Mouse (Mus musculus): Measurements from ENCODE around the gene Pebp1. TPM values are rescaled to one million over a fixed set of nuclear protein-coding genes. Genes with fewer than 3 reads are reported as not detected.

Pebp1 gene
- total RNA-seq, 2 experiments from 2014 or later: 763 to 803 TPM

DNA sequence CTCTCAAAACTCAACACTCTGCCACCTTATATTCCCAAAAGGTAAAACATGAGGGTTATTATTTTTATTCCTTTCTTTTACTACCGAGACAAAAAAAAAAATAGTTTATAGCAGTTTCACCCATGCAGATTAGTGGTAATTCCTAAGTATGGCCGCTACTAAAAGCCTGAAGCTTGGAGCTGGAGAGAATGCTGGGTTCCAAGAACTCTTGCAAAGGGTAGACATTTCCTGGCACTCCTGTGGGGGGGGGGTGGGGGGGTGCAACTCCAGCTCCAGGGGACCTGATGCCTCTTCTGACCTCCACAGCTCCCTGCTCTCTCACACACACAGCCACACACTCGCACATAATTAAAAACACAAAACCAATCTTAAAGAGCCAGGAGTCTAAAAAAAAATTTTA, 1.1 kb downstream of the Pebp1 start:
- no peak for DNase-seq

DNA sequence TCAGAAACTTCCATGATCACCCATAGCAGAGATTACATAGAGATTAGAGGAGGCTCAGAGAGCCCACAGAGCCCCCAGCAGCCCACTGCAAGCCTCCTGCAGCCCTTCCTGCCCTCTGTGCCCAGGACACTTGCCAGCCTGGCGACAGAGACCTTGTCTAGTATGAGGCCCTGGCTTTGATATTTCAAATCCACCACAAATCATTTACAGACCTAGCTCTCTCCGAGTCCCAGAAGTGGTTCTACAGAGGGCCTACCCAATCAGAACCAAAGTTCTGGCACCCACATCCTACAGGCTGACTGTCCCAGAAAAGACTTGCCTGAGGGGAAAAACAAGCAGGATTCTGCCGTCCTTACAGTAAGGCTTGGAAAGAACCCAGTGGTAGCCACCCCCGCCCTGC, 2.2 kb downstream of the Pebp1 start:
- DNase-seq: peak; percentile 35

DNA sequence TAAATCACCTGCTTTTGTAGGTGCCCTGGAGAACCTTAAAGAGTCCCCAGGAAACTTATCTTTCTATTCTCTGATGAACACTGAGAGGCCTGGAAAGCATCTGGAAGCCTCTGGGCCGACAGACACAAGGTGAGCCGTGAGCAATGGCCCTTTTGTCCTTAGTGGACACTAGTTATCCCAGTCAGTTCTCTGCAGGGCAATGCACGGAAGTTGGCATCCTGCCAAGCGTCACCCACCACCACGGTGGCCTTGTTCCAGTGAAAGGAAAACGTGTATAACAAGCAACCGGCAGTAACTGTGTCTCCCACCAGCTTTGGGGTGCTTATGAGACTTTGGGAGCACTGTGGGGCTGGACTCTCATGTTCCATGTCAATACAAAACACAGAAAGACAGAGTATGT, 2.7 kb downstream of the Pebp1 start:
- DNase-seq: peak; percentile 45

DNA sequence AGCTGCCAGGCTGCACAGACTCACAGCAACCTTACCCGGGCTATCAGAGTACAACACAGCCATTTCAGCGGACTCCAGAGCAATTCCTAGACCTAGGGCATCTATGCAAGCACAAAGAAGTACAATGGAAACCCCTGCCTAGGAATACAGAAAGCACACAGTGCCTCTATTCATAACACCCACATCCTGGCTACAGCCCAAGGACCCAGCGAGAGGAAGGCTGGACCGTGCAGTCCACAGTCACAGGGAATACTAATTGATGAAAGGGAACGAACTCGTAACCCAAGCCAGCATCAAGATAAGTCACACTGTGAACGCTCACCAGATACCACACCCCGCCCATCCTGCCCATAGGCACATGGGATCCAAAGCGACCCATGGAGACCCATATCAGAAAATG, 3.4 kb downstream of the Pebp1 start:
- DNase-seq: peak; percentile 41

DNA sequence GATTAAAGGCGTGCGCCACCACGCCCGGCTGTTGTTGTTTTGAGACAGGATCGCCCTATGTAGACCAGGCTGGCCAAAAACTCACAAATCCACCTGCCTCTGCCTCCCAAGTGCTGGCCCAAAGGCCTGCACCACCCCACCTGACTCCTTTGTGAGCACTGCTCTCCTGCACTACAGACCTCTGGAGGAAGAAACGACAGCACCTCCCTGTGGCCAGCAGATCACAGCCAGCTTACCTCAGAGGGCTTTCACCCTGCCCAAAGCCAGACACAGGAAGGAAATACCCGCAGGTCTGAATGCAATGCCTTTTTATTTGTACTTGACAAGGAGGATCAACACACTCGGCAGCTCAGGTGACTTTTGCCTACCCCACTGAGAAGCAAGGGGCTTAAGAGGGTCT, 5.1 kb downstream of the Pebp1 start:
- DNase-seq: no peak

DNA sequence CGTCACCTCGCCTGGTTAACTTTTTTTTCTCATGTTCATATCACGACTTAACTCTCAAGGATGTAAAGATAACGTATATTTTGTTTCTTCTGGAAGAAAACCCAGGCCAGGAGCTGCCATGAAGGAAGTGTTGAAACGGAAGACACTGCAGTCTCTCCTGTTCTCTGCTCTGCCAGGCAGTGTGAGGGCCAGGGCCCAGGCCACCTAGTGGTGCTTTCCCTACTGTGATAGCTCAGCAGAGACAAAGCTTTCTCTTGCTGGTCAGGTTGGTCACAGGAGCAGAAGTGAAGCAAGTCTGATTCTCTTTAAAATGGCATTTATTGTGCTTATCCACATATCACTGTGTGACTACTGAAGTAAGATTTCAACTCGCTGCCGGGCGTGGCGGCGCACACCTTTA, 5.9 kb downstream of the Pebp1 start:
- no peak for DNase-seq

DNA sequence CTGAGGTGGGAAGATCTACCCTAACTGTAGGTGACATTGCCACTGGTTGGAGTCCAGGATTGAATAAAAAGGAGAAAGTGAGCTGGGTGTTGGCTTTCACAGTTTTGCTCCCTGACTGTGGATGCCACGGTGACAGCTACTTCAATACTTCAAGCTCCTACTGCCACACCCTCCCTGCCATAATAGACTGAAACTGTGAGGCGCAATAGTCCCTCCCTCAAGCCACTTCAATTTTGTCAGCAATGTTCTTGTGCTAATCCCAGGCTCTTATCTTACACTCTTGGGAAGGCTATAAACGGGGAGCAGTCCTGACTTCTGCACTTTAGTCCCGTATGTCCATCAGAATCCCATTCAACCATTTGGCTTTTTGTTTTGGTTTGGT, 7.8 kb downstream of the Pebp1 start:
- no peak for DNase-seq

DNA sequence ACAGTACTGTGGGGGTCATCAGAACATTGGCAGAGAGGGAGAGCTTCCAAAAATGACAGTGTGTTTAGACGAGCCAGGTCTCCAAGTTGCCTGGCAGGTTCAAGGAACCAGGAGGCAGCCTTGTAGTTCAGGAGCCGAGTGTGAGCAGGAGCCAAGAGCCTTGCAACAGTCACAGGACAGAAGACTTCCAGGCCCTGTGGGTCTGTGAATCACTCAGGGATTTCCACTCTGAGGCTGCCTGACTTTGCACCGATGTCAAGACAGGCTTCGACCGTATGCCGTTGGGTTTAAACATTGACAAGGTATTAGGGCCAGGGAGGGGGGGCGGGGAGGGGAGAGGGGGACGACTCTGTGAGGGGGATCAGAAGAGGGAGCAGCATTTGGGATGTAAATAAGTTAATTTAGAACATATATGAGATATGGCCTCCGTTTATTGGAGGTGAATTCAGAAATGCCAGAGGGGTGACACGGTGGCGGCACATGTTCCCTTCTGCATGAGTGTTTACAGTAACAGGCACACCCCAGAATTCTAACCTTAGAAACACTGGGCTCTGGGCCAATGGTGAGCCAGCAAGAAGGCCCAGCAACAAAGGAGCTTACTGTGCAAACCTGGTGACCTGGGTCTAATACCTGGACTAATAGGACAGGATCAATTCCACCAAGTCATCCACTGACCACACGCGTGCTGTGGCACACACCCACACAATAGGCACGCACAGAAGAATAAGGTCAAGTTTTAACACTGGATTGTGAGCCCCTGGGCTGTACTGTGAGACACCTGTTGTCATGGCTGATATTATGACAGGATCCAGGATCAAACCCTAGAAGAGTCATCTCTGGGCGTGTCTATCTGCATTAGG, 8.4 kb downstream of the Pebp1 start:
- DNase-seq: peak; percentile 62

DNA sequence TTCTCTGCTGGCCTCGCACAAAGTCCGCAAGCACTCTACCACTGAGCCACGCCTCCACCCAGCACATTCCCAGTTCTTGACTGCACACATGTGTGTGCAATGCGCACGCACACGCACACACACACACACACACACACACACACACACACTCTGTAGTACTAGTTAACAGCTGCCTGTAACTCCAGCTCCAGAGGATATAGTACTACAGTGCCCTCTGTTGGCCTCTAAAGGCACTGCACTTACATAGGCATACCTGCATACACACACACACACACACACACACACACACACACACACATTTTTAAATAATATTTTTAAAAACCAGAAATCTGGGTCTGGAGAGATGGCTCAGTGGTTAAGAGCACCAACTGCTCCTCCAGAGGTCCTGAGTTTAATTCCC, 9.6 kb downstream of the Pebp1 start:
- DNase-seq: no peak

DNA sequence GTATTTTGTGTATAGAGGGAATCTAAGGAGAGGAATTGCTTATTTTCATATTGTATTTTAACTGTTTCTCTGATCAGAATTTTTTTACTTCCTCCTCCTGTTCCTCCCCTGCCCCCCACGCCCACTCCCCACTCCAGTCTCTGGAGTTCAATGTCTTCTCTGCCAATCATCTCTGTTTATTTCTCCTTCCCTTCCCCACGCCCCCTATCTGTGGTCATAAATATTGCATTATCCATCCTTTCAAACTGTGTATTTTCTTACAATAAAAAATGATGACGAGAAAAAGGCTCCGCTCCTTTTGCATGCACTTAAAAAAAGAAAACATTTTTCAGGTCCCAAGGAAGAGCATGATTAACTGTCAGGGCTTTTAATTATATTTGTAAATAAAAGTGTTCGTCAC, 12.6 kb downstream of the Pebp1 start:
- no peak for DNase-seq

DNA sequence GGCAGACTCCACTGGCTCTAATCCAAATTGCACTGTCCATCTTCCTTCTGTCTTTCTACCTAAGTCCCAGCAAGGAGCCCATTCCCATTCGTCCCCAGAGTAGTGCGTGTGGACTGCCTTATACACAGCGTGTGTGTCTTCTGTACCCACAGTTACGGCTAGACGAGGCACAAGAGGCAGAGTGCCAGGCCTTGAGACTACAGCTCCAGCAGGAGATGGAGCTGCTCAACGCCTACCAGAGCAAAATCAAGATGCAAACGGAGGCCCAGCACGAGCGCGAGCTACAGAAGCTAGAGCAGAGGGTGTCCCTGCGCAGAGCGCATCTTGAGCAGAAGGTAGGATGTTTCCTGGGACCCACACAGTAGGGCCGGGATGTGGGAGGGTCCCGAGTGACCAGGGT, 15.5 kb downstream of the Pebp1 start:
- DNase-seq: no peak

DNA sequence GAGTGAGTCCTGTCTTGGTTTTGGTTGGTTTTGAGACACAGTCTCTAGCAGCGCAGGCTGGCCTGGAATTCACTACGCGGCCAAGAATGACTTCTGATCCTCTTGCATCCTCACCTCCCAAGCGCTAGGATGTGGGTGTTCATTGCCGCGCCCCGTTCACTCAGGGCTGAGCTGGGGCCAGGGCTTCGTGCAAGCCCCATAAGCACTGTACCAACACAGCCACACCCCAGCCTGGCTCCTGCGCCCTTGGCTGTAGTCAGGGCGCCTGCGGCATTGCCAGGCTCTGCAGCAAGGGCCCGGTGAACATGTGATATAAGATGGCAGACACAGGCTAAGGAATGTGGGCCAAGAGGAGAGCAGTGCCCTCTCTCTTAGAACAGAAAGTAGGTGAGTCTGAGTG, 18.0 kb downstream of the Pebp1 start:
- no peak for DNase-seq

DNA sequence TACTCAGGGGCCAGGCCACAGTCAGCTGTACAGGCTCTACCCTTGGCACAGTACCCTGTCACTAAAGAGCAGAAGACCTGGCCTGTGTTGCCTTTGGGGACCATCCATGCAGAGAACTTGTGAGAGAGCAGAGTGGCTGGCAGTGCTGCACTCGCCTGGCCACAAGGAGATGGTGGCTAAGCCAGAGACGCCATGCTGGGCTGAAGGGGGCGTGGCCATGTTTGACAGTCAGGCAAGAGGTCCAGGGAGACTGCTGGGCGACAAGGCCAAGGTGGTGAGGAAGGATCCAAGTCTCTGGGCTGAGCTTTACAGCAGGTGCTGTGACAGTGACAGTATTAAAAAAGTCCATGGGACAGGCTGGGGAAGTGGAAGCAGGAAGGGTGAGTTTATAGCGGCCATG, 18.7 kb downstream of the Pebp1 start:
- no peak for DNase-seq

DNA sequence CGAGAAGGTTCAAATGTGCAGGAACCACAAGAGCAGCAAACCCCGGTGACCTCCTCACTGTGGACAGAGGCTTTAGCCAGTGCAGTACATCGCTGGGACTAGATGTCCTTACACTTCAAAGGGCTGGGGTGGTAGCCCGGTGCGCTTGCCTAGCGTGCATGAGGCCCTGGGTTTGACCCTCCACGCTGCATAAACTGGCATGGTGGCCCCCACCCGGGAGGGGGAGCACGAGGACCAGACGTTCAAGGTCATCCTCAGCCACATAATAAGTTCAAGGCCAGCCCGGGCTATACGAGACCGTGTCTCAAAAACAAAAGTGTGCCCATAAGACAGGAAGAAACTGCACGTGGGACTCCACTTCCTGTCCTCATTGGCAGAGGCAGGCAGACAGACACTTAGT, 19.5 kb downstream of the Pebp1 start:
- DNase-seq: no peak

DNA sequence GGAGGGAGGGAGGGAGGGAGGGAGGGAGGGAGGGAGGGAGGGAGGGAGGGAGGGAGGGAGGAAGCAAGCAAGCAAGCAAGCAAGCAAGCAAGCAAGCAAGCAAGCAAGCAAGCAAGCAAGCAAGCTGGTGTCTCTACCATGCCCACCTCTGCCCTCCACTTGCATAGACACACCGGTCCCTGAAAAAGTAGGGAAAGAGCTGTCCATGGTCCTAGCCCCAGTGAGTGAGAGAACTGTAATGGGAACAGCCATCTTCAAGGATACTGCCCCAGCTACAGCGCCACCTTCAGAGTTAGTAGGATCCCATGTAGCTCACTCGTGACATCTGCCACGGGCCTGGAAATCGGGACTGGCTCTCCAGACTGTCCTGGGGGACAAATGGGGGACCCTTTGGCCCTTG, 22.7 kb downstream of the Pebp1 start:
- no peak for DNase-seq

DNA sequence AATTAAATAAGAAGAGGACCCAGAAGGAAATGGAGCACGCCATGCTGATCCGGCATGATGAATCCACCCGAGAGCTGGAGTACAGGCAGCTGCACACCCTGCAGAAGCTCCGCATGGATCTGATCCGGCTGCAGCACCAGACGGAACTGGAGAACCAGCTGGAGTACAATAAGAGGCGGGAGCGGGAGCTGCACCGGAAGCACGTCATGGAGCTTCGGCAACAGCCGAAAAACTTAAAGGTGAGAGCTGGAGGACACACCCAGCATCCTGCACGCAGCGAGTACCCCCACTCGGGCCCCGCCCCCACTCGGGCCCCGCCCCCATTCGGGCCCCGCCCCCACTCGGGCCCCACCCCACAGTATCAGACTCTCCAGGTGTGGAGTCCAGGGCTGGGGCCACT, 23.9 kb downstream of the Pebp1 start:
- DNase-seq: no peak

DNA sequence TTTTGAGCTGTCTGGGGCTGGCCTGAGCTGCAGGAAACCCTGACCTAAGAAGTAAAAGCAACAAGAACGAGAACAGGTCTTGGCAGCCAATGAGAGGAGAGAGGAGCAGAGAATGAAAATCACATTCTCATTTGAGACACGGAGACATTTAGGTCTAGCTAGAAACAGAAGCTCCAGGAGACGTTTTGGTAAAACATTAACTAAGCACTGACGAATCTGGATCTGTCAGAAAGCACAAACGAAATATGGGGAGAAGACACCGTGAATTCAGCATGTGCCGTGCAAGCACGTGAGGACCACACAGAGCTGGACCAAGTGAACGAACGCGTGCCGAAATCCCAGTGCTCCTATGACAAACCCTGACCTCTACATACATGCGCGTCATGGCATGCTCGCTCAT, 29.1 kb downstream of the Pebp1 start:
- DNase-seq: no peak

DNA sequence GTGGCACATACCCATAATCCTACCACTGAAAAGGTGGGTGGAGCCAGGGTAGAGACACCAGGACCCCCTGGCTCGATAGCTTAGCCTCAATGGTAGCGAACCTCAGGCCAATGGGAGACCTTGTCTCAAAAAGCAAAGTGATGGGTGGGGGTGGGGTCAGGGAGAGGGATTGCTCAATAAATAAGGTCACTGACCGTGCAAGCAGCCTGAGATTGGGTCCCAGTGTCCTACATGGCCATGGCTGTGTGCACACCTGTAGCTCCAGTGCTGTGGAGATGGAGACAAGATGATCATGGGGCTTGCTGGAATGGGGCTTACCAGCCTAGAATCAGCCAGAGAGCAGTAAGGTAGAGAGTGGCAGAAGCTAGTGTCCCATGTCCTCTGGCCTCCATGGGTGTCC, 35.7 kb downstream of the Pebp1 start:
- DNase-seq: no peak

DNA sequence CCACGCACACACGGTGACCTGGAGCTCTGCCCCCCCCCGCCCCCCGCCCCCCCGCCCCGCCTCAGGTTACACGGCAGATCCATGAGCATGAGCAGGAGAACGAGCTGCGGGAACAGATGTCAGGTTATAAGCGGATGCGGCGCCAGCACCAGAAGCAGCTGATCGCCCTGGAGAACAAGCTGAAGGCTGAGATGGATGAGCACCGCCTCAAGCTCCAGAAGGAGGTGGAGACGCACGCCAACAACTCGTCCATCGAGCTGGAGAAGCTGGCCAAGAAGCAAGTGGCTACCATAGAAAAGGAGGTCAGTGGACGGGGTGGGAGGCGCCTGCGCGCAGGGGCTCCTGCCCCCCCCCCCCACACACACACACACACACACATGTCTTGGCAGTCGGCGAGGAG, 36.6 kb downstream of the Pebp1 start:
- no peak for DNase-seq

DNA sequence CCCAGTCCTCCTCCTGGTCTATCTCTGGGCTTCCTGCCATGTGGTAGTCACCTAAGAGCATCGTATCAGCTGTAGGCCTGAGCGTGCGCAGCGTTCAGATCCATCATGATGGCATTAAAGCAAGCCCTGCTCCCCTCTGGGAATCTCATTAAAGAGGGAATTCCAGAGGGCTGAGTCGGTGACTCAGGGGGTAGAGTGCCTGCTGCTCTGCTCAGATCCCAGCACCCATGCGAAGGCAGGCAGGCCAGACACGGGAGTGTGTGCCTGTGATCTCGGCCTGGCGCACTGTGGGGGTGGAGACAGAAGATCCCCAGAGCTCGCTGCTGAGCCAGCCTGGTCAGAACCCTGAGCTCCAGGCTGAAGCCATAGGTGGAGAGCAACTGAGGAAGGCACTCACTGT, 39.1 kb downstream of the Pebp1 start:
- peak; percentile 56 for DNase-seq

DNA sequence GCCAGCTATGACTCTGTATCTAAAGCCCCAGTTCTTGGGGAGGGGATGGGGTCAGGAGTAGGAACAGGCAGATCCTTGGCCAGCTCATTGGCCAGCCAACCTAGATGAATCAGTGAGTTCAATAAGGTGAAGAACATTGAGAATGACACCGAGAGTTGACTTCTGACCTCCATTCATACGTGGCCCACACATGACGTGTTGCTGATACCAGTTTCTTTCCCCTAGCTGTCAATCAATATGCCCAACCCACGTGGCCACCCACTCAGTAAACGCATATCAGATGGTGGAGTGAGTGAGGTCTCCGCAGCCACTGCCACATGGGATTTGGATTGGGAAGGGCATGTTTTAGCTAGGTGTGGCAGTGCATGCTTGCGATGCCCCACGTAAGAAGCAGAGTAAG, 42.3 kb downstream of the Pebp1 start:
- DNase-seq: no peak

DNA sequence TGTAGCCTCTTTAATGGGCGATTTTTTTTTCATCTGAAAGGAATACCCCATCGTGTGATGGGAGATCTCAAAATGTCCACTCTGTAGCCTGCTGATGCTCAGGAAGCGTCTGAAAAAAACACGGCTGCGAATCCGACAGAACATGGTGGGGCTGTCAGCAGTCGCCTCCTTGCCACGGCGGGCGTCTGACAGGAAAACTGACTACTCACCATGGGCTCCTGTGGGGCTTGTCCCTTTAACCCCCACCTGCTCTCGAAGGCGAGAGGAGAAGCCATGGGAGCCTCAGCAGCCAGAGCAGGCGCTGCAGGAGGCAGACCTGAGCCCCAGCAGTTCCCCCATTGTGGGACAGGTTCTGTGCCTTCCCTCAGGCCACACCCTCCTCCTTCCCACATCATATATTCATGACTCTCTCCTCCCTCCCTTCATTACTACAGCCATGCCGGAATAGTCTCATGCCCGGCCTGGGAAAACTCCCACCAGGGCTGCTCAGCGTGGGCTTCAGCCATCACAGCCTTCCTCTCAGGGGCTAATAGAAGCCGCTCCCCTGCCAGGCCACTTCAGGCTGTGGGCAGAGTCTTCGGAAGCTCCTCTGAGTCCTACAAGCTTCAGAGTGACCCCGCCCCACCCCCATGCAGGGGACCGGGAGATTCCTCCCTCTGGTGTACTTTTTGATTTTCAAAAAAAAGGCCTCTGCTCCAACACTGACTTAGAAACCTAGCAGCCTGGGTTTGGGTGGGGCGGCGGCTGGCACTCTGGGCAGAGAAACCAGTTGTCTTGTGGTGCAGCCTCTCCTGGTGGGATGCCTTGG, 44.5 kb downstream of the Pebp1 start:
- DNase-seq: no peak

DNA sequence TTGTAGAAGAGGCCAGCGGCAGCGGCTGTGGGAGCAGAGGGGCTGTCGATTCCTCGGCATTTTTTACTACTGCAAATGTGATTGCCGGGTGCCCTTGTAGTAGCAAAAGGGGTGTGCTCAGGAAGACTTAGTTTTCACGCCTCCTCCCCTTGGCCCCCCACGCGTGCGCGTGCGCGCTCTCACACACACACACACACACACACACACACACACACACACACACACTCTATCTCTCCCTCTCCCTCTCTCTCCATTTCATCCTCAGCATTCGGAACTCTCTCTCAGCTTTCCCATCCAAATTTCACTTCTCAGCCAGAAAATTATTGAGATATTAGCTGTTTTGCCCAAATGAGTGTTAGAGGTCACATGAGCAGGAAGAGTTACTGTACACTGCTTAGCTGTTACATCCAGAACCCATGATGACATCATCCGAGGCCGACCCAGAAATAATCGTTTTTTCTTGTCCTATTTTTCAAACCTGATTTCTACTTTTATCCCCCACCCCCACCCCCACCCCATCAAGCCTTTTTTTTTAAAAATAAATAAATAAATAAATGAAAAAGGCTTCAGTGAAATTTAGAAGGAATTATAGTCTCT, 45.4 kb downstream of the Pebp1 start:
- no peak for DNase-seq

Data from adrenal gland, postnatal 10 days (tissue).